Mouse (Mus musculus): ENCODE data around the gene Gm3029. TPM values are rescaled to one million over a fixed set of nuclear protein-coding genes. Genes with fewer than 3 reads are reported as not detected.
"Not testable (repeated sequence)": the region's sequence is repeated elsewhere in the genome, so short reads cannot be mapped to it uniquely, and the experiment has no call there.

The Gm3029 gene
- polyA plus RNA-seq (2017; shearing (Covaris generic)) = not detected

DNA sequence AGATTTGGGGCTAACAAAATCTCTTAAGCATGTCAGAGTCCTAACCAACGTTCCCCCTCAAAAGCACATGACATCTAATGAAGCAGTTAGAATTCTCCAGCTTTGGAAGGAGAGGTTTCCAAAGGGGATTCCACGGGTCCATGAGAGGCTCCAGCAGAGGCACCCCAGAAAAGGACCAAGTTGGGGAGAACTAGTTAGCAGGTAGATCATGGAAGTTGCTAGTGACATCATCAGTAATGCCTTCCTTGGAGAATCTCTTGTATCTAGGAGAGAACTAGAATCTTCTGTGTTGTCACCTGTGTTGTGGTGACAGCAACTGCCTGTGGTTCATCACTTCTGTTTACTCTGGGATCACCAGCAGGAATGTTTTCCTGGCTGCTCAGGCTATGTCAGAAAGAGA lies at the start of gene Gm3029:
Gm3029 (plus strand) TSS at position 301 of the 400 bp plus-strand sequence.
- ATAC-seq = not testable (repeated sequence)

DNA sequence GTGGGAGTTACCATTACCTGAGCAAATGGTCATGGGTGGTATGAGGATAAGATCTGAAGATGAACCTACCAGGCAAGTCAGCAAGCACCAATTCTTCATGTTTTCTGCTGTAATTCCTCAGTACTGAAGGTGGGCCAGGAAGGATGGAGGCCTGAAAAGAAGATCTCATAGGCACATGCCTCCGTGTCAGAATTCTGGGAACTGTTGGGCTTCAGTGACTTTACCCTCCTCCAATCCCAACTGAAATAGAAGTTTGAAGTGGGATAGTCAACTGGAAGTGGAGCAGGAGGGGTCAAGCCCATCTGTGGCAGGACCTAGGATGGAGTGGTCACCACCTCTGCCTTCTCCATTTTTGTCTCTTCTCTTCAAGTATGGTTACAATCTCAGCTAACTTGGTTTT lies 47.7 kb upstream of the Gm3029 start, which contains the start of gene Gm2916:
Gm2916 (plus strand) TSS at position 301 of the 400 bp plus-strand sequence.
- not testable (repeated sequence) for ATAC-seq

DNA sequence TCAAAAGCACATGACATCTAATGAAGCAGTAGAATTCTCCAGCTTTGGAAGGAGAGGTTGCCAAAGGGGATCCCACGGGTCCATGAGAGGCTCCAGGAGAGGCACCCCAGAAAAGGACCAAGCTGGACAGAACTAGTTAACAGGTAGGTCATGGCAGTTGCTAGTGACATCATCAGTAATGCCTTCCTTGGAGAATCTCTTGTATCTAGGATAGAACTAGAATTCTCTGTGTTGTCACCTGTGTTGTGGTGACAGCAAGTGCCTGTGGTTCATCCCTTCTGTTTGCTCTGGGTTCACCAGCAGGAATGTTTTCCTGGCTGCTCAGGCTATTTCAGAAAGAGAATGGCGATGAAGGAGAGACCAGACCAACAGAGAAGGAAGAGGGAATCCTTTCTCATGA lies 31.7 kb downstream of the Gm3029 start, which contains the start of gene Gm3095:
Gm3095 (plus strand) TSS at position 301 of the 400 bp plus-strand sequence.
- ATAC-seq = not testable (repeated sequence)

Other genes with a start within 250 kb of the Gm3029 start
- gene Gm3043, start 243.0 kb upstream of the Gm3029 start, polyA plus RNA-seq (2017; shearing (Covaris generic)) = not detected
- gene Gm3002, start 121.7 kb upstream of the Gm3029 start, polyA plus RNA-seq (2017; shearing (Covaris generic)) = 1 to 10 TPM in 1 of 3 experiments, under 1 TPM in 2; 0.70 to 8.4 (median 0.83) TPM
- gene Gm3033, start 85.5 kb upstream of the Gm3029 start, polyA plus RNA-seq (2017; shearing (Covaris generic)) = not detected
- under 1 TPM in 1 of 3 experiments, not detected in 2; 0.78 TPM for gene Gm2916, start 47.6 kb upstream of the Gm3029 start, polyA plus RNA-seq (2017; shearing (Covaris generic))
- 1 to 10 TPM in 1 of 3 experiments, under 1 TPM in 1, not detected in 1; 0.26 to 1.4 TPM for gene Gm3095, start 31.8 kb downstream of the Gm3029 start, polyA plus RNA-seq (2017; shearing (Covaris generic))
- gene Gm3099, start 66.6 kb downstream of the Gm3029 start, polyA plus RNA-seq (2017; shearing (Covaris generic)) = not detected
- gene Gm5796, start 92.2 kb downstream of the Gm3029 start, polyA plus RNA-seq (2017; shearing (Covaris generic)) = 1 to 10 TPM in 2 of 3 experiments, under 1 TPM in 1; 0.55 to 9.2 (median 3.6) TPM
- 1 to 10 TPM in 1 of 3 experiments, under 1 TPM in 1, not detected in 1; 0.63 to 1.4 TPM for gene Gm3115, start 152.4 kb downstream of the Gm3029 start, polyA plus RNA-seq (2017; shearing (Covaris generic))
- 1 to 10 TPM in 2 of 3 experiments, not detected in 1; 2.2 to 9.2 TPM for gene Gm8108, start 178.8 kb downstream of the Gm3029 start, polyA plus RNA-seq (2017; shearing (Covaris generic))
- gene Gm3127, start 233.3 kb downstream of the Gm3029 start, polyA plus RNA-seq (2017; shearing (Covaris generic)) = not detected